12 mouse cellular contexts compared by ENCODE assay signal in the genomic region with DNA sequence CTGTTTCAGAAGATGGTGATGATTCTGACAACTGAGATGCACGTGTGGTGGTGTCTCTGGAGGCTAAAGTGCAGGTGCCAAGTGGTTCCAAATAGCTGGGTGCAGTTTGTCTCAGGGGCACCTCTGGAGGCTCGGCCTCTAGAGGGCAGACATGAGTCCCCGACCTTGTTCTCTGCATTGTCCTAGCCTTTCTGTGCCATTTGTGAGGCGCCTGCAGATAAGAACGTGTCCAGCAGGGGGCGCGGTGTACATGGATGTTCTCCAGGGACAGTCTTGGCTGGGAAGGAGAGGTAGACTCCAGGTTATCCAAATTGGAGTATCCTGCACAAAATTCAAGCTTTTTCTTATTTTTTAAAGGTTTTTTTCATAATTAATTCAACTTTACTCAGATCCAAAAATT. TPM values are rescaled to one million over a fixed set of nuclear protein-coding genes. Genes with fewer than 3 reads are reported as not detected.
DNase-seq lines count a peak whose midpoint lies in the region; ATAC-seq and TF ChIP-seq lines count a peak whose summit lies in the region.
"Not testable (repeated sequence)": the region's sequence is repeated elsewhere in the genome, so short reads cannot be mapped to it uniquely, and the experiment has no call there.
"Had no signal": no experiment of that assay in that cellular context is flagged by ENCODE, and none has a peak within 500 bp of the region (broad histone marks: within the 10 kb centered on the region; RNA-seq: fewer than 3 reads in every experiment).

No protein-coding gene starts in this region.

- peak; percentile 46 for TF ChIP-seq CTCF in heart, adult 2 months (IDR thresholded peaks at IDR 0.05)

- not testable (repeated sequence) for H3K4me1 ChIP-seq in heart, adult 2 months (ENCODE audit: control insufficient read depth, insufficient read depth, low read length)

- H3K36me3 ChIP-seq in heart, adult 2 months (ENCODE audit: control insufficient read depth, insufficient read depth, low read length) = not testable (repeated sequence)

- intact Hi-C loops in heart, adult 2 months (cut with DNase I) = not testable (repeated sequence)

- TF ChIP-seq EP300 in heart, adult 2 months (IDR thresholded peaks at IDR 0.05; ENCODE audit: insufficient read depth, low read depth, low read length) = not testable (repeated sequence)

- not testable (repeated sequence) for H3K79me2 ChIP-seq in heart, adult 2 months (replicated peaks; ENCODE audit: control insufficient read depth, insufficient read depth, low read length)

- H3K27ac ChIP-seq in heart, adult 2 months = not testable (repeated sequence)

- TF ChIP-seq POLR2A in heart, adult 2 months (IDR thresholded peaks at IDR 0.05; ENCODE audit: insufficient read depth, low read depth, low read length) = not testable (repeated sequence)

- 0 out of 2 replicates have a peak, but pooled peaks have one; percentile 25 for ATAC-seq in common myeloid progenitor, adult 5-6 weeks (replicated peaks; ENCODE audit: low read depth, poor library complexity, severe bottlenecking)

- not testable (repeated sequence) for H3K4me3 ChIP-seq in heart, adult 2 months

- H3K9ac ChIP-seq in heart, adult 2 months (ENCODE audit: low read depth, low read length) = not testable (repeated sequence)

- WGBS in heart, adult 2 months = 10% methylated on average over 7 of the region's 7 CpGs

- DNase-seq in CD4-positive helper T cell, adult 2 months (ENCODE audit: low read depth, low spot score) = peak; percentile 63
- peak; percentile 27 for DNase-seq in adrenal gland, adult 2 months
- peak; percentile 7 to 30 for DNase-seq in heart, adult 2 months
- peak; percentile 11 for DNase-seq in layer of hippocampus, adult 11-12 months (ENCODE audit: low spot score)
- peak; percentile 55 to 69 for DNase-seq in lung, adult 18-20 months
- DNase-seq in retina, postnatal 1 day = peak; percentile 19
- DNase-seq in thymus, postnatal 10 days (ENCODE audit: low spot score in 2 of 2) = peak; percentile 50 to 73

- not testable (repeated sequence) for H3K27me3 ChIP-seq in heart, adult 2 months (ENCODE audit: control insufficient read depth, insufficient read depth, low read length)

RNA-seq across cellular contexts. Expression of a gene that starts 12.3 kb away (rescaled TPM):
- not detected for total RNA-seq in adrenal gland, adult 2 months (2021)
- not detected in 2 replicates for polyA plus RNA-seq in adrenal gland, adult 2 months (2012; rRNA removed)
- total RNA-seq in common myeloid progenitor, adult 5-6 weeks (2017) = not detected in 2 replicates
- total RNA-seq in heart, adult 2 months (2021) = not detected
- not detected in 2 replicates for polyA plus RNA-seq in heart, adult 2 months (2012; rRNA removed)
- polyA plus RNA-seq: activated CD4-positive, CD25-positive, alpha-beta regulatory T cell, adult 4 months; forebrain, embryonic 16.5 days; hindbrain, embryonic 14.5 days; lung, embryonic 15.5 days had no signal

RNA-seq across cellular contexts. Expression of a gene that starts 44.0 kb away (rescaled TPM):
- under 1 TPM in 1 of 2 experiments, not detected in 1; 0.32 TPM for total RNA-seq in adrenal gland, adult 2 months (2021)
- 0.11 TPM in 1 of 2 replicates, not detected in the other for polyA plus RNA-seq in adrenal gland, adult 2 months (2012; rRNA removed)
- total RNA-seq in common myeloid progenitor, adult 5-6 weeks (2017) = 18.5 and 20.0 TPM in 2 replicates
- 1 to 10 TPM in 1 of 2 experiments, under 1 TPM in 1; 0.29 to 1.4 TPM for total RNA-seq in heart, adult 2 months (2021)
- polyA plus RNA-seq in heart, adult 2 months (2012; rRNA removed) = 0.70 and 1.9 TPM in 2 replicates

RNA-seq across cellular contexts. Expression of a gene that starts 51.9 kb away (rescaled TPM):
- not detected for total RNA-seq in adrenal gland, adult 2 months (2021)
- not detected in 2 replicates for polyA plus RNA-seq in adrenal gland, adult 2 months (2012; rRNA removed)
- not detected in 2 replicates for total RNA-seq in common myeloid progenitor, adult 5-6 weeks (2017)
- not detected for total RNA-seq in heart, adult 2 months (2021)
- polyA plus RNA-seq in heart, adult 2 months (2012; rRNA removed) = not detected in 2 replicates
- polyA plus RNA-seq: activated CD4-positive, CD25-positive, alpha-beta regulatory T cell, adult 4 months; forebrain, embryonic 16.5 days; hindbrain, embryonic 14.5 days; lung, embryonic 15.5 days had no signal

Comparison
In these comparisons a context has a peak if more than half of its experiments do, and no peak if none do; other contexts are left out.
1. DNase-seq: peak in every context shown above with its lines; median percentile 63 in CD4-positive helper T cell, adult 2 months; 62 in lung, adult 18-20 months; 62 in thymus, postnatal 10 days; 27 in adrenal gland, adult 2 months; 19 in retina, postnatal 1 day; 18 in heart, adult 2 months; 11 in layer of hippocampus, adult 11-12 months.